Mouse (Mus musculus): Measurements from ENCODE around the gene Hacd2. TPM values are rescaled to one million over a fixed set of nuclear protein-coding genes. Genes with fewer than 3 reads are reported as not detected.

The Hacd2 gene
- total and polyA plus RNA-seq, 3 experiments = 4.7 to 178 (median 54.5) TPM

GRCm38 (mm10) chr16:34984203-34985030 lies 37.8 kb upstream of the Hacd2 start:
- Histone ChIP-seq H3K4me1 (ENCODE audit: insufficient read depth, low read depth, low read length) (no peaks in the 10 kb centered on the region), H3K9me3 (replicated peaks) (no peaks in the 10 kb centered on the region), H3K36me3 (replicated peaks) (no peaks in the 10 kb centered on the region), H3K4me3 (ENCODE audit: low read depth, low read length) (no peak overlapping the region), H3K27me3 (ENCODE audit: insufficient read depth, low read length) (peaks cover 15% of the 10 kb centered on the region)
- DNase-seq (ENCODE audit: low spot score) (no peak), ATAC-seq (ENCODE audit: extremely low read depth, insufficient number of reproducible peaks, low FRiP score, poor library complexity, severe bottlenecking) (no peak)
- TF ChIP-seq TAL1 (conservative IDR thresholded peaks at IDR 0.05; ENCODE audit: low read depth, low read length) (no peak), POLR2AphosphoS5 (IDR thresholded peaks at IDR 0.05; ENCODE audit: insufficient replicate concordance, low read depth, low read length) (no peak), GATA1 (IDR thresholded peaks at IDR 0.05; ENCODE audit: borderline replicate concordance, low read length) (no peak), CTCF (IDR thresholded peaks at IDR 0.05; ENCODE audit: low read depth, low read length) (no peak), GATA2 (IDR thresholded peaks at IDR 0.05; ENCODE audit: borderline replicate concordance, low read depth, low read length) (no peak)

GRCm38 (mm10) chr16:34985031-34985346 lies 37.2 kb upstream of the Hacd2 start:
- ATAC-seq (ENCODE audit: extremely low read depth, insufficient number of reproducible peaks, low FRiP score, poor library complexity, severe bottlenecking) (no peak), DNase-seq (ENCODE audit: low spot score) (no peak)
- Histone ChIP-seq H3K9me3 (replicated peaks) (no peaks in the 10 kb centered on the region), H3K27me3 (ENCODE audit: insufficient read depth, low read length) (peaks cover 15% of the 10 kb centered on the region), H3K36me3 (replicated peaks) (no peaks in the 10 kb centered on the region), H3K4me1 (ENCODE audit: insufficient read depth, low read depth, low read length) (no peaks in the 10 kb centered on the region), H3K4me3 (ENCODE audit: low read depth, low read length) (no peak overlapping the region)
- TF ChIP-seq GATA2 (IDR thresholded peaks at IDR 0.05; ENCODE audit: borderline replicate concordance, low read depth, low read length) (no peak), CTCF (IDR thresholded peaks at IDR 0.05; ENCODE audit: low read depth, low read length) (no peak), GATA1 (IDR thresholded peaks at IDR 0.05; ENCODE audit: borderline replicate concordance, low read length) (no peak), POLR2AphosphoS5 (IDR thresholded peaks at IDR 0.05; ENCODE audit: insufficient replicate concordance, low read depth, low read length) (no peak), TAL1 (conservative IDR thresholded peaks at IDR 0.05; ENCODE audit: low read depth, low read length) (no peak)

- ATAC-seq (ENCODE audit: extremely low read depth, insufficient number of reproducible peaks, low FRiP score, poor library complexity, severe bottlenecking) (no peak), DNase-seq (ENCODE audit: low spot score) (no peak)
- H3K27me3 ChIP-seq (ENCODE audit: insufficient read depth, low read length) = peaks cover 11% of the 10 kb centered on the region
- no peaks in the 10 kb centered on the region for H3K36me3 ChIP-seq (replicated peaks)
- no peaks in the 10 kb centered on the region for H3K9me3 ChIP-seq (replicated peaks)
- H3K4me3 ChIP-seq (ENCODE audit: low read depth, low read length) = no peak overlapping the region
- H3K4me1 ChIP-seq (ENCODE audit: insufficient read depth, low read depth, low read length) = no peaks in the 10 kb centered on the region
- TF ChIP-seq POLR2AphosphoS5 (IDR thresholded peaks at IDR 0.05; ENCODE audit: insufficient replicate concordance, low read depth, low read length) (no peak), GATA2 (IDR thresholded peaks at IDR 0.05; ENCODE audit: borderline replicate concordance, low read depth, low read length) (no peak), CTCF (IDR thresholded peaks at IDR 0.05; ENCODE audit: low read depth, low read length) (no peak), GATA1 (IDR thresholded peaks at IDR 0.05; ENCODE audit: borderline replicate concordance, low read length) (no peak), TAL1 (conservative IDR thresholded peaks at IDR 0.05; ENCODE audit: low read depth, low read length) (no peak)
Measured at GRCm38 (mm10) chr16:34986211-34986825, 35.9 kb upstream of the Hacd2 start.

- no peak for DNase-seq (ENCODE audit: low spot score)
- Histone ChIP-seq H3K4me1 (ENCODE audit: insufficient read depth, low read depth, low read length) (no peaks in the 10 kb centered on the region), H3K4me3 (ENCODE audit: low read depth, low read length) (no peak overlapping the region), H3K9me3 (replicated peaks) (no peaks in the 10 kb centered on the region), H3K27me3 (ENCODE audit: insufficient read depth, low read length) (peaks cover 28% of the 10 kb centered on the region), H3K36me3 (replicated peaks) (no peaks in the 10 kb centered on the region)
- no peak for TF ChIP-seq GATA1 (IDR thresholded peaks at IDR 0.05; ENCODE audit: borderline replicate concordance, low read length)
- TF ChIP-seq TAL1 (conservative IDR thresholded peaks at IDR 0.05; ENCODE audit: low read depth, low read length) = no peak
- no peak for TF ChIP-seq GATA2 (IDR thresholded peaks at IDR 0.05; ENCODE audit: borderline replicate concordance, low read depth, low read length)
- TF ChIP-seq CTCF (IDR thresholded peaks at IDR 0.05; ENCODE audit: low read depth, low read length) = no peak
- no peak for ATAC-seq (ENCODE audit: extremely low read depth, insufficient number of reproducible peaks, low FRiP score, poor library complexity, severe bottlenecking)
Measured at GRCm38 (mm10) chr16:34991365-34991764, 30.9 kb upstream of the Hacd2 start.

- no peaks in the 10 kb centered on the region for H3K36me3 ChIP-seq (replicated peaks)
- H3K4me3 ChIP-seq (ENCODE audit: low read depth, low read length) = no peak overlapping the region
- ATAC-seq (ENCODE audit: extremely low read depth, insufficient number of reproducible peaks, low FRiP score, poor library complexity, severe bottlenecking) (no peak), DNase-seq (ENCODE audit: low spot score) (no peak)
- no peaks in the 10 kb centered on the region for H3K9me3 ChIP-seq (replicated peaks)
- H3K4me1 ChIP-seq (ENCODE audit: insufficient read depth, low read depth, low read length) = no peaks in the 10 kb centered on the region
- peaks cover 39% of the 10 kb centered on the region for H3K27me3 ChIP-seq (ENCODE audit: insufficient read depth, low read length)
- TF ChIP-seq TAL1 (conservative IDR thresholded peaks at IDR 0.05; ENCODE audit: low read depth, low read length) (no peak), GATA1 (IDR thresholded peaks at IDR 0.05; ENCODE audit: borderline replicate concordance, low read length) (no peak), GATA2 (IDR thresholded peaks at IDR 0.05; ENCODE audit: borderline replicate concordance, low read depth, low read length) (no peak), CTCF (IDR thresholded peaks at IDR 0.05; ENCODE audit: low read depth, low read length) (no peak), POLR2AphosphoS5 (IDR thresholded peaks at IDR 0.05; ENCODE audit: insufficient replicate concordance, low read depth, low read length) (no peak)
Measured at GRCm38 (mm10) chr16:34992854-34993253, 29.4 kb upstream of the Hacd2 start.

GRCm38 (mm10) chr16:34993694-34994330 lies 28.4 kb upstream of the Hacd2 start:
- Histone ChIP-seq H3K9me3 (replicated peaks) (no peaks in the 10 kb centered on the region), H3K4me3 (ENCODE audit: low read depth, low read length) (no peak overlapping the region), H3K36me3 (replicated peaks) (no peaks in the 10 kb centered on the region), H3K4me1 (ENCODE audit: insufficient read depth, low read depth, low read length) (peaks cover 4% of the 10 kb centered on the region; the same call in 1 of the 2 replicates), H3K27me3 (ENCODE audit: insufficient read depth, low read length) (peaks cover 44% of the 10 kb centered on the region)
- DNase-seq (ENCODE audit: low spot score) (no peak), ATAC-seq (ENCODE audit: extremely low read depth, insufficient number of reproducible peaks, low FRiP score, poor library complexity, severe bottlenecking) (no peak)
- TF ChIP-seq POLR2AphosphoS5 (IDR thresholded peaks at IDR 0.05; ENCODE audit: insufficient replicate concordance, low read depth, low read length) = no peak
- TF ChIP-seq GATA1 (IDR thresholded peaks at IDR 0.05; ENCODE audit: borderline replicate concordance, low read length) = no peak
- no peak for TF ChIP-seq TAL1 (conservative IDR thresholded peaks at IDR 0.05; ENCODE audit: low read depth, low read length)
- no peak for TF ChIP-seq GATA2 (IDR thresholded peaks at IDR 0.05; ENCODE audit: borderline replicate concordance, low read depth, low read length)
- TF ChIP-seq CTCF (IDR thresholded peaks at IDR 0.05; ENCODE audit: low read depth, low read length) = no peak

Data from G1E (cell line).